Mouse (Mus musculus) lung, postnatal 36 days (tissue): ENCODE data around the gene Rps6ka3.

Experiments
- DNase-seq: peaks from one replicate; pipeline ENCODE4 v3.0.0; 2022; ENCODE audit warnings: mixed read lengths

Rps6ka3 gene

DNA sequence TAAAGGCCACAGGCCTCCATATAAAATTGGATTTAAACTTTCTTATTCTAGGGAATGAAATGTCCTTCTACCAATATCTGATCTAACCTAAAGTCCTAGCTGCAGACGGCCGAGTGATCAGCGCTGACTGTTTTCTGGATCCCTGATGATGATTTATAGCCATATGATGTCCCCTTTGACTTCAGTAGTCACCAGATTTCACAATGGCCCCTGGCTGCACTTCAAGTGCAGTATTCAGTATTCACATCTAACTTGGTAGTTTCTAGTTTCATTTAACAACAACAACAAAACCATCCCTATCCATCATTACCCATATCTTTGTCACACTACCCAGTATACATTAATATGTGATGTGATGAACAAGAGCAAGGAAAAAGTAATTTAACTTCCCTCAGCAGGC, 154.4 kb downstream of the Rps6ka3 start:
- no peak for DNase-seq

DNA sequence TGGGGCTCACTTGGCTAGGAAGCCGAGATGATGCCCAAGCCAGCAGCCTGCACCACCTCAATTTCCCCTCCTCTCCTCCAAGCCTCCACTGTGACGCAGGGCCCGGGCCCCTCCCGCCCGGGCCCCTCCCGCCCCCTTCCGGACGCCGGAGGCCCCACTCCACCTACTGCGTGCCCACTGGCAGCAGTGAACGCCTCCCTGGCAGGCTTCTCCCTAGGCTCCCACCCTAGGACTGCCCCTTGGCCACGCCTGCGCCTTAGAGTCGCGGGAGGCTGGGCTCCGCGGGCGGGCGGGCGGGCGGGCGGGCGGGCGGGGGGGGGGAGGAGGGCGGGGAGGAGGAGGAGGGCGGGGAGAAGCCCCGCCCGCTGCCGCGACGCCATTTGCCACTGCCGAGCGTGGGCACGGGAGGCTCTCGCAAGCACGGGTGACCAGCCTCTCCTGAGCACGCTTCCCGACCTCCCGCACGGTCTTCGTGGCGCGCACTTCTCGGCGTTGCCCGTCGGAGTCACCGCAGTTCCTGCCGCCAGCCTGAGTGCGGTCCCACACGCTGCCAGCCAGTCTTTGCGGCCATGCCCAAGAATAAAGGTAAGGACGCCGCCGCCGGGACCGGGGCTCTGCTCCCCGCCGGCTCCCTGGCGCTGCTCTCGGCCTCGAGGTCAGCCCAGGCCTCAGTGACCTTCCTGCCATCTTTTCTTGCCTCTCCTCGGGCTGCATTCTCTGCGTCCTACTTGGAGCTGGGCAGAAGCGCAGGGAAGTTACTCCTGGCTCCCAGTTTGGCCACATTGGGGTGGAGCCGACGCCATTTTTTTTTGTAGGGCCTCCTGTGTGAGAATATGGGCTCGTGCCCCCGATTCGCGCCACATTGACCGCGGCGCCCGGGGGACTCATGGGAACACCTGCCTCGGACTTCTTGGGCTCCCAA, 162.0 kb downstream of the Rps6ka3 start, which contains the start of gene Eif1ax:
TSS of gene Eif1ax (plus strand) at position 348 of the 922 bp plus-strand sequence.
- DNase-seq = peak; percentile 80

DNA sequence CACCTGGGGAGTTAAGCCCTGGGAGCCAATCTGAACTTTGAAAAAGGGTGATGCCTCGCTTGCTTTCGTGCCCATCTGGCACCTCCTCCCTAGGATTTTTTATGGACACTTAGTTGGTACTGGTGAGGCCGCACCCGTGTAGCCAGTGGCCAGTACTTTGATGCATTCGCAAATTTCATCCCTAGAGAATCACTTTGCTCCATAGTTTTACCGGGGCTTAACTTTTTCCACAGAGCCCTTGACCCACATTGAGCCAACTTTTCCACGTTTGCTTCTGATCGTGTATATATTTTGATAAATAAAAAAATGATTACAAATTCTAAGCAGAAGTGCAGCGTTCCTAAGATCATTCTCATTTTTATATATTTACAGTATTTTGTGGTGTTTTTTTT, 162.6 kb downstream of the Rps6ka3 start:
- no peak for DNase-seq

DNA sequence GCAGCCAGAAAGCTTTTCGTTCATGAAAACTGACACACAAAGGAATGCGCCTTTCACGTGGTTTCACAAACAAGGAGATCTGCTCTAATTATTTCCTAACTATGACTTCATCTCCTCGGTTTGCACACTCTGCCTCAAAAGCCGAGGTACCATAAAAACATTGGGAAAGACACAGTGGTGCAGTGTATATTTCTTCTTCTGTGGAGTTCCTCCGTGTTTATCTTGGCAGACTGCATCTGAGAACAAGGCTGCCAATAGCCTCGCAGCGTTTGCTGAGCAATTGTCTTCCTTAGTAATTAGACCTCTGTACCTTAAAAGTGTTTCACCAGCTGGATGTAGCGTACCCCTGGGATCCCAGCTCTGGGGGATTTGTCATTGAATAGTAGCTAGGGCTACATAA, 177.0 kb downstream of the Rps6ka3 start:
- DNase-seq = no peak

DNA sequence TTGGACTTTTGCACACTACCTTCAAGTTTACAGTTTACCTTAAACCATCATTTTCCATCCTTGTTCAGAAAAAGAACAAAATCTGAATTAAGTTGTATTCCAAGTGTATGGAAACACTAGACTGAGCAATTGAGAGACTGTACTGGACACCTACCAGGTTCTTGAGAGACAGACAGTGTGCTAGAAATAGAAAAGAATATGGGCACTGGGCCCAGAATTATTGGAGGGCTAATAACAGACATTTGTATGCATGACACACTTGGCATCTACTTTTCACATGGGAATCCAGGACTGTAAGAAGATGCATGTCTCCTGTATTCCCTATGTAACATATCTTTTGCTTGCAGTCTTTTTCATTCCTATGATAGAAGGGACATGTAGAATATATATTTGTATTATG, 178.8 kb downstream of the Rps6ka3 start:
- no peak for DNase-seq

GRCm38 (mm10) chrX:159390347-159390962, 180.3 kb downstream of the Rps6ka3 start:
- no peak for DNase-seq

DNA sequence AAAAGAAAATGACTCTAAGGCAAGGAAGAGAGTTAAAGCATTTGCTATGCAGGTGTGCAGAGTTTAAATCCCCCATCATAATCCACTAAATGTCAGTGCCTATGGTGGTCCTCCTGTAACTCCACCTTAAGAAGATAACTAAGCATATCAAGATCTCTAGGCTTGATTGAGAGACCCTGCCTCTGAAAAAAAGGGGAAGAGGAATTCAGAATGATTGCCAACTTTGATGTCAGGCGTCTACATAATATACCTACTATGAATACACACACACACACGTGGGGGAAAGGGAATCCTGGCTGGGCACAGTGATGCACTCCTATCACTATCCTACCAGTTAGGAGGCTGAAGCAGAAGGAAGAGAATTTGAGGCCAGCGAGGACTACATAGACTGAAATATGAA, 181.1 kb downstream of the Rps6ka3 start:
- DNase-seq = no peak

GRCm38 (mm10) chrX:159409253-159409652, 199.1 kb downstream of the Rps6ka3 start:
- peak; percentile 39 for DNase-seq

DNA sequence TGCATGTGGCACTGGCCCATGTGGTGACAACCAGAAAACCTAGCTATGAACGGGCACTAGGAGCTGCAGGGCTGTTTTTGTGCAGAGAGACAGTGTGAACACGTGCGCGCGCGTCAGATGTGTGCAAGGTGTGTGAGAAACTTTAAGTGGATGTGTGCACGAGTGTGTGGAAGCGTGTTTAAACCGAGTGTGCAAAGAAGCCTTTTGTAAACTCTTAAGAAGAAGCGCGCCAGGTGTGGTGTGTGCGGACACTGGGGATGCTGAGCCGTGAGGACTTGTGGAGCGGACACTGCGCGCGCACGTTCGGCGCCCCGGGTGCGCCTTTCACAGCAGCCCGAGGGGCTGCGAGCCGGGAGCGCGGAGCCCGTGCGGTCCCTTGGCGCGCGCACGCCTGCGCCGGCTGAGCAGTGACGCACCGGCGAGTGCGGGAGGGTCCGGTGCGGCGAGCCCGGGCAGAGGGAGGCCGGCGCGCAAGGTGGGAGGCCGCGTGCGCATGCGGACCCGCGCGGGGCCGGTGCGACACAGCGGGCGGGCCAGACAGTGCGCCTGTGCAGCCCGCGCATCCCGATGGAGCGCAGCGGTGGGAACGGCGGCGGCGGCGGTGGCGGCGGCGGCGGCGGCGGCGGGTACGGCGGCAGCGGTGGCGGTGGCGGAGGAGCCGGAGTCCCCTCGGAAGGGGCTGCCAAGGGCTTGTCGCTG, 204.2 kb downstream of the Rps6ka3 start, which contains the start of gene Map7d2:
TSS of gene Map7d2 (plus strand) at position 443 of the 699 bp plus-strand sequence.
- DNase-seq = no peak

DNA sequence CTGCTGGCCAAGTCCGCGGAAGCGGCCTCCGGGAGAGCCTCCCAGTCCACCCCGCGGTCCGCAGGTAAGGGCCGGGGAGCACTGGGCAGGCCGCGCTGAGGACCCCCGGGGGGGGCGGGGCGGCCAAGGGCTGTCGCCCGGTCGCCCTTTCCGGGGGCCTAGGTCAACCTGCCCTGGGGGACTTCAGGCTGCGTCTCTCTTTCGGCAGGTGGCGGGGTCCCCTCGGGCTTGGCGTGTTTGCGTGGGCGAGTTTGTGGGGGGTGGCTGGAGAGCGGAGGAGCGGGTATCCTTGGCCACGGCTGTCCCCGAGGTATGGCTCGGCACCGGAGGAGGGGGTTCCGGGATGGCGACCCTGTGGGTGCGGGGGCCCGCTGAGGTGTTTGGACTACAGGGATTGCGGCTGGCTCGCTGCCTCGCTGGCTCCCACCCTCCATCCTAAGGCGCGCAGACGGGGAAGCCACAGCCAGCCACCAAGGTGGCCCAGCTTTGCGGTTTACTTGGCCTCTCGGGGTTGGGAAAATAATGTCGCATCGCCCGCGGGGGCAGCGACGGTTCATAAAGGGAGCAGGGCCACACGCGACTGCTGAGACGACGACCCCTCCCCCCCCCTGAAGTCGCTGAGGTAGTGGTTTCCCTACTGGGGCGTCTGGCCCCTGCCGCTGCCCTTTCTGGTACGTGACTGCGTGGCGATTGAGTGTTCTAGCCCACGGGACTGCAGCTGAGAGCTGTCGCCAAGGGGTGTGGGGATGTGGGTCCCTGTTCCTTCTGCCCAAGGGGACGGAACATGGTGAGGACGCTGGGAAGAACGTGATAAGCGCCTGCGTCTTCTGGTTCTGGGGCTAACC, 204.9 kb downstream of the Rps6ka3 start:
- DNase-seq = no peak
